Mouse (Mus musculus) ES-E14 (cell line): ENCODE measurements around the gene Ano6. TPM values are rescaled to one million over a fixed set of nuclear protein-coding genes. Genes with fewer than 3 reads are reported as not detected.

Source experiments
- DNase-seq: peaks from one replicate; pipeline ENCODE4 v3.0.0-alpha.2; 2013; ENCODE audit warnings: low read depth, low spot score
- H3K27ac ChIP-seq: 2 replicates; pipeline ENCODE4 v1.5.1; 2012; ENCODE audit warnings: low read depth, mild to moderate bottlenecking, low read length, moderate library complexity, mixed read lengths; ENCODE audit not compliant: poor library complexity, insufficient read depth, severe bottlenecking
- H3K36me3 ChIP-seq: 2 replicates; pipeline ENCODE4 v1.6.1; 2012; ENCODE audit warnings: mild to moderate bottlenecking, low read length, moderate library complexity, mixed read lengths; ENCODE audit not compliant: control insufficient read depth, poor library complexity, insufficient read depth, severe bottlenecking
- H3K4me1 ChIP-seq, 2 experiments: fragments of 150-350 bp in 1 of 2; sonication (generic) in 1 of 2; 2 replicates each; pipeline ENCODE4 v1.6.1; 2012; ENCODE audit warnings: low read length in 2 of 2, mild to moderate bottlenecking in 1 of 2, mixed read lengths in 1 of 2; ENCODE audit not compliant: control insufficient read depth in 2 of 2, insufficient read depth in 2 of 2, poor library complexity in 1 of 2
- H3K4me3 ChIP-seq, 2 experiments: fragments of 150-350 bp in 1 of 2; sonication (generic) in 1 of 2; 2 replicates each; pipeline ENCODE4 v1.5.1; 2012; ENCODE audit warnings: low read length in 2 of 2, low read depth in 1 of 2, mild to moderate bottlenecking in 1 of 2, mixed read lengths in 1 of 2; ENCODE audit not compliant: insufficient read depth in 1 of 2, poor library complexity in 1 of 2, severe bottlenecking in 1 of 2
- H3K9ac ChIP-seq: 2 replicates; pipeline ENCODE4 v1.6.1; 2012; ENCODE audit warnings: low read depth, mild to moderate bottlenecking, low read length, mixed read lengths; ENCODE audit not compliant: poor library complexity, insufficient read depth, severe bottlenecking
- H3K9me3 ChIP-seq: fragments of 150-350 bp; sonication (generic); 2 replicates; pipeline ENCODE4 v1.6.1; 2012; ENCODE audit warnings: low read depth, mild to moderate bottlenecking, low read length; ENCODE audit not compliant: control insufficient read depth, insufficient read depth
- CHD2 ChIP-seq: IDR thresholded peaks from 2 replicates; pipeline ENCODE4 v1.6.1; 2014; ENCODE audit warnings: mild to moderate bottlenecking, low read depth, low read length, inconsistent platforms
- HCFC1 ChIP-seq: IDR thresholded peaks from 2 replicates; pipeline ENCODE4 v1.6.1; 2012; ENCODE audit warnings: low read length, inconsistent platforms, borderline replicate concordance; ENCODE audit not compliant: insufficient read depth
- MAFK ChIP-seq: IDR thresholded peaks from 2 replicates; pipeline ENCODE4 v1.6.1; 2014; ENCODE audit warnings: mild to moderate bottlenecking, low read depth, low read length, inconsistent platforms; ENCODE audit not compliant: insufficient read depth
- ZC3H11A ChIP-seq: IDR thresholded peaks from 2 replicates; pipeline ENCODE4 v1.6.1; 2012; ENCODE audit warnings: low read depth, mild to moderate bottlenecking, inconsistent platforms, low read length, borderline replicate concordance
- ZNF384 ChIP-seq: IDR thresholded peaks from 2 replicates; pipeline ENCODE4 v1.6.1; 2012; ENCODE audit warnings: low read depth, low read length, inconsistent platforms
- in situ Hi-C, 2 experiments: fragments of 600-800 bp; cut with MboI; formaldehyde crosslinking; loops; one replicate each; pipeline ENCODE4 v1.15.1; 2025; ENCODE audit warnings: low sequenced_read_pairs in 2 of 2, inconsistent platforms in 1 of 2; ENCODE audit not compliant: unreplicated experiment in 2 of 2
- total RNA-seq: library from RNA; depleted of rRNA; stranded (reverse); fragments of 300-350 nt; gene quantifications from 2 replicates; pipeline ENCODE4 v1.2.3, GENCODE M21; 2012

Gene Ano6
- total RNA-seq, 1 experiment: 48.6 TPM

GRCm38 (mm10) chr15:95871631-95872030, 81.0 kb downstream of the Ano6 start:
- no peak overlapping the region for H3K27ac ChIP-seq
- no peaks in the 10 kb centered on the region; a peak in 1 of 4 replicates for H3K4me1 ChIP-seq
- DNase-seq: no peak
- TF ChIP-seq CHD2 (no peak), MAFK (no peak), HCFC1 (no peak), ZC3H11A (no peak), ZNF384 (no peak)
- no peak overlapping the region for H3K4me3 ChIP-seq
- no peaks in the 10 kb centered on the region for H3K9me3 ChIP-seq
- H3K9ac ChIP-seq: no peak overlapping the region
- no peaks in the 10 kb centered on the region for H3K36me3 ChIP-seq
- in situ Hi-C loops: no loop called here

- in situ Hi-C loops: no loop called here
- no peaks in the 10 kb centered on the region for H3K36me3 ChIP-seq
- TF ChIP-seq CHD2: no peak
- no peak for TF ChIP-seq HCFC1
- TF ChIP-seq MAFK: no peak
- no peak for TF ChIP-seq ZC3H11A
- no peak for TF ChIP-seq ZNF384
- H3K4me1 ChIP-seq: no peaks in the 10 kb centered on the region; a peak in 1 of 4 replicates
- no peak overlapping the region for H3K9ac ChIP-seq
- H3K27ac ChIP-seq: no peak overlapping the region
- DNase-seq: no peak
- no peak overlapping the region for H3K4me3 ChIP-seq
- no peaks in the 10 kb centered on the region for H3K9me3 ChIP-seq
Measured at GRCm38 (mm10) chr15:95872447-95872846, 81.8 kb downstream of the Ano6 start.

DNA sequence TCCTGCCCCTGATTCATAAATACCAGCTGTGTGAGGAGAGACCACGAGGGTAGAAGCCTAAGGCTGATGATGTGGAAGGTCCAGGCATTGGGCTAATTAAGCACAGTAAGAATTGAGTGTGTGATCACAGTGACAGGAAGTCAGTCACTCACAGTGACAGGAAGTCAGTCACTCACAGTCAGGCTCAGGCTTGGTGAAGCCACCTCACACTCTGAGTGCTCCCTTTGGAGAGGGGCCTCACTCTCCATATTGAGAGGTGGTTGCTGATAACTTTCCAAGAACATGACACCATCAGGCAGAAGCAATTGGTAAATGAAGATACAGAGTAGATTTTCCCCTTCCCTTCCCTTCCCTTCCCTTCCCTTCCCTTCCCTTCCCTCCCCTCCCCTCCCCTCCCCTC, 82.6 kb downstream of the Ano6 start:
- in situ Hi-C loops: no loop called here
- H3K9ac ChIP-seq: no peak overlapping the region

DNA sequence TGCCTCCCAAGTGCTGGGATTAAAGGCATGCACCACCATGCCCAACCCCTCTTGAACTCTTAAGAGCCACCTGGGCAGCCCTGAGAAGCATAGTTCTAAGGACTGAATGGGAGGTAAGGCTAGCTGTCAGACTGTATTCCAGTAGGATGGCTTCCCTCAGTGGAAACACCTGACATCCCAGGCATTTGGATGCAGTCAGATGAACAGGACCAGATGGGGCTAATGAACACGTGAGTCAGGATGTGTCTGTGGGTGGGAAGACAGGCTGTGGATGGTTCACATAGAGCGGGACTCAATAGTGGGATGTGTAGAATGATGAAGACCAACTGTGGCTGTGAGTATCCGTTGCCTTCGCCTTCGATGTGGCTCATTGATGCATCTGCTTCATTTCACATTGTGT, 83.6 kb downstream of the Ano6 start:
- Histone ChIP-seq H3K9me3 (no peaks in the 10 kb centered on the region), H3K9ac (no peak overlapping the region), H3K27ac (no peak overlapping the region), H3K4me1 (no peaks in the 10 kb centered on the region; a peak in 1 of 4 replicates), H3K4me3 (no peak overlapping the region), H3K36me3 (no peaks in the 10 kb centered on the region)
- in situ Hi-C loops: no loop called here
- TF ChIP-seq HCFC1 (no peak), CHD2 (no peak), ZC3H11A (no peak), ZNF384 (no peak), MAFK (no peak)
- no peak for DNase-seq

More for the DNA sequence above, 82.6 kb downstream of the Ano6 start:
- Histone ChIP-seq H3K36me3 (no peaks in the 10 kb centered on the region), H3K9me3 (no peaks in the 10 kb centered on the region), H3K4me1 (no peaks in the 10 kb centered on the region; a peak in 1 of 4 replicates), H3K27ac (no peak overlapping the region), H3K4me3 (no peak overlapping the region)
- no peak for DNase-seq
- TF ChIP-seq ZNF384: no peak
- TF ChIP-seq MAFK: no peak
- TF ChIP-seq ZC3H11A: no peak
- TF ChIP-seq CHD2: no peak
- TF ChIP-seq HCFC1: no peak

GRCm38 (mm10) chr15:95874726-95875125, 84.1 kb downstream of the Ano6 start:
- Histone ChIP-seq H3K4me1 (no peaks in the 10 kb centered on the region; a peak in 1 of 4 replicates), H3K36me3 (no peaks in the 10 kb centered on the region), H3K4me3 (no peak overlapping the region), H3K9ac (no peak overlapping the region), H3K9me3 (no peaks in the 10 kb centered on the region), H3K27ac (no peak overlapping the region)
- in situ Hi-C loops: no loop called here
- no peak for TF ChIP-seq ZC3H11A
- no peak for TF ChIP-seq MAFK
- no peak for TF ChIP-seq ZNF384
- TF ChIP-seq HCFC1: no peak
- no peak for TF ChIP-seq CHD2
- DNase-seq: no peak
